Mouse (Mus musculus): ENCODE data around the gene Sned1.

DNA sequence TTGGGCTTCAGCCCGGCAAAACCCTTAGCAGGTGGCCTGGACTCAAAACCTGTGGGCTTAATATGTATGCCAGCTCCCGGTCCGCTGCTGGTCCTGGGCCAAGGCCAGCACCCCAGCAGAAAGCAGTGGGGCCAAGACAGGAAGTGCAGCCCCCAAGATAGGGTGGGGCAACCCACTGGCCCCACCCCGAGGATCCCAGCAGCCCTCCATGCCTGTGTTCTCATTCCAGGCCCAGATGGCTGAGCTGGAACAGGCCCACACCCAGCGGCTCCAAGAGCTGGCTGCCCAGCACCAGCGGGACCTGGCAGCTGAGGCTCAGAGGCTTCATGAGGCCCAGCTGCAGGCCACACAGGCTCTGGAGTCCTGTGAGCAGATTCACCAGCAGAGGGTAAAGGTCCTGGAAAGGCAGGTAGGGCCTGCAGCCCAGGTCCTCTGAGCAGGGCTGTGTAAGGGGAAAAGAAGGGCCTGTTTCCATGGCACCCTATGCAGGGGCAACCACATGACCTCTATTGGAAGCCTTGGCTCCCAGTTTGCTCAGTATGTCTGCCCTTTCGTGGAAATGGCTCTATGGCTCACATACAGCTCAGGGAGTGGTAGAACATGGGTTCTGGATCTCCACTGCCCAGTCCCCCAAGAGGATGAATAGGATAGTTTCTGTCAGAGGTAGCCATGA, 8.2 kb upstream of the Sned1 start:
- TF ChIP-seq CTCF (IDR thresholded peaks at IDR 0.05; ENCODE audit: low read depth): no peak
- TF ChIP-seq EP300 (IDR thresholded peaks at IDR 0.05; ENCODE audit: low read depth): no peak

All from liver, embryonic 14.5 days (tissue).